Mouse (Mus musculus): ENCODE measurements around the gene Timm9. TPM values are rescaled to one million over a fixed set of nuclear protein-coding genes. Genes with fewer than 3 reads are reported as not detected.
A peak's percentile ranks its signal among the peaks of the same experiment; 100 is the strongest.

Gene Timm9
- polyA plus RNA-seq, 1 experiment, result 9.6 TPM

DNA sequence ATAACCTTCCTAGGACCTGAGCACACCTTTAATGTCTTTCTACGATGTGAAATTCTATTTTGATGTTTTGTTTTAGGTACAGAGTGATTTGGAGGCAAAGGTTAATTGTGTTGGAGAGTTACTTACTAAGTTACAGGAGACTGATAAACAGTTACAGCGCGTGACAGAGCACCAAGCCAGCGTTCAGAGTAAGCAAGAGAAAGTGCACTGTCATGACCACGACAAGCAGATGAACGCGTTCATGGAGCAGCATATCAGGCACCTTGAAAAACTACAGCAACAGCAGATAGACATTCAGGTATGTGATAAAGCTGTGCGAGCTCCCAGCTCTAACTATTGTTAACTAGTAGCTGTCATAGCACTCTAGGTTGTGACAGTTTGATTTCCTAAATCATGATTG is 13.7 kb upstream of the Timm9 start:
- Histone ChIP-seq H3K36me3 (ENCODE audit: control insufficient read depth, insufficient read depth, low read length) (no peaks in the 10 kb centered on the region; the same call in none of the 2 replicates), H3K27ac (ENCODE audit: control insufficient read depth, insufficient read depth, low read depth, low read length) (no peak overlapping the region), H3K4me1 (ENCODE audit: control insufficient read depth, insufficient read depth, low read length) (no peaks in the 10 kb centered on the region), H3K4me3 (ENCODE audit: control insufficient read depth, low read depth, low read length) (no peak overlapping the region), H3K27me3 (ENCODE audit: control insufficient read depth, insufficient read depth, low read length) (no peaks in the 10 kb centered on the region)
- TF ChIP-seq CTCF (IDR thresholded peaks at IDR 0.05; ENCODE audit: control insufficient read depth, insufficient read depth, insufficient replicate concordance, low read depth, low read length) (no peak), POLR2A (IDR thresholded peaks at IDR 0.05; ENCODE audit: control insufficient read depth, low read depth, low read length) (no peak)

DNA sequence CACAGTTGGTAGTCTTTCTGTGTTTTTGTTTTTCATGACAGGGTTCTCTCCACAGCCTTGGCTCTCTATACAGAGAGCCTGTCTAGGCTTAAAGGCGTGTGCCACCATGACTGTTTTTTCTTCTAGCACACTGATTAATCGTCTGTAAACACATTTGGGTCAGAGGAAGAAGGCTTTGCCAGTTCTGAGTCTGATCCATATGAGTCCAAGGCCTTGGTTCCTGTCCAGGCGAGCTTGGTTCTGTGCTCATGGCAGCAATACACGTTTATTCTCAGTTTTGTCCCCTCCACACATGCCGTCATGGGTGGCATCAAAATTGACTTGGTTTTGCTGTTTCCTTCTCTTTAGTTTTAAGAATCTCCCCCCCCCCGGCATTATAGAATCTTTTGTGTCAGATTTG is 13.0 kb upstream of the Timm9 start:
- TF ChIP-seq POLR2A (IDR thresholded peaks at IDR 0.05; ENCODE audit: control insufficient read depth, low read depth, low read length), result no peak
- no peak for TF ChIP-seq CTCF (IDR thresholded peaks at IDR 0.05; ENCODE audit: control insufficient read depth, insufficient read depth, insufficient replicate concordance, low read depth, low read length)
- H3K36me3 ChIP-seq (ENCODE audit: control insufficient read depth, insufficient read depth, low read length), result no peaks in the 10 kb centered on the region; the same call in none of the 2 replicates

DNA sequence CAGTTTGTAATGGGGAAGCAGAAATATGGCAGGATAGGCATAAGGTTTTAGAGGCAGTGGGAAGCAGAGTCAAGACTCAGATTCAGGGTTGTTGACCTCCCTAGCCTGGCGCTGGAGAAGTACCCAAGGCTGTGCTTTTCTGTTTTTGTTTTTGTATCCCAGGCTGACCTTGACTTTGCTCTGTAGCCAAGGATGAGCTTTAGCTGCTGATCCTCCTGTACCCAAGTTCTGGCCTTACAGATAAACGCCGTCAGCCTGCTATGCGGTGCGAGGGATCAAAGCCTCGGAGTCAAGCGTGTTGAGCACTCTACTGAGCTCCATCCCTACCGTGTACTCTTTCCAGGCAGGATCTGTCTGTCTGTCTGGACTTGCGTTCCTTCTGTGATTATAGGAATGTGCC is 12.3 kb upstream of the Timm9 start:
- Histone ChIP-seq H3K27me3 (ENCODE audit: control insufficient read depth, insufficient read depth, low read length) (no peaks in the 10 kb centered on the region), H3K27ac (ENCODE audit: control insufficient read depth, insufficient read depth, low read depth, low read length) (no peak overlapping the region), H3K4me3 (ENCODE audit: control insufficient read depth, low read depth, low read length) (no peak overlapping the region), H3K36me3 (ENCODE audit: control insufficient read depth, insufficient read depth, low read length) (no peaks in the 10 kb centered on the region; the same call in none of the 2 replicates), H3K4me1 (ENCODE audit: control insufficient read depth, insufficient read depth, low read length) (no peaks in the 10 kb centered on the region)
- TF ChIP-seq CTCF (IDR thresholded peaks at IDR 0.05; ENCODE audit: control insufficient read depth, insufficient read depth, insufficient replicate concordance, low read depth, low read length) (no peak), POLR2A (IDR thresholded peaks at IDR 0.05; ENCODE audit: control insufficient read depth, low read depth, low read length) (no peak)

More for the DNA sequence above, 13.0 kb upstream of the Timm9 start:
- Histone ChIP-seq H3K27me3 (ENCODE audit: control insufficient read depth, insufficient read depth, low read length) (no peaks in the 10 kb centered on the region), H3K4me3 (ENCODE audit: control insufficient read depth, low read depth, low read length) (no peak overlapping the region), H3K27ac (ENCODE audit: control insufficient read depth, insufficient read depth, low read depth, low read length) (no peak overlapping the region), H3K4me1 (ENCODE audit: control insufficient read depth, insufficient read depth, low read length) (no peaks in the 10 kb centered on the region)

DNA sequence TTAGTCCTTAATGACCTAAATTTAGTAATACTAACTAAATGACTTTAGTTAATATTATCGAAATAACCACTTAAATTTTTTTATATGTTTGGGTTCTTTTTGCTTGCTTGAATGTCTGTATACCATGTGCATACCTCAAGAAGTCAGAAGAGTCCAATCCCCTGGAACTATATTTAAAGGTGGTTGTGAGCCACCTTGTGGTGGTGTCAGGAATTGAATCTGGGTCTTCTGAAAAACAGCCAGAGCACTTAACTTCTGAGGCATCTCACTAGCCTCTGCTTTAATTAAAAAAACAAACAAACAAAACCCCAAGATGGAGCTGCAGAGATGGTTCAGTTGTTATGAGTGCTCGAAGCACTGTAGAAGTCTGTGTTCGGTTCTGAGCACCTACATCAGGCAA is 11.2 kb upstream of the Timm9 start:
- peaks cover 1% of the 10 kb centered on the region for H3K36me3 ChIP-seq (ENCODE audit: control insufficient read depth, insufficient read depth, low read length)
- TF ChIP-seq POLR2A (IDR thresholded peaks at IDR 0.05; ENCODE audit: control insufficient read depth, low read depth, low read length), result no peak
- no peak for TF ChIP-seq CTCF (IDR thresholded peaks at IDR 0.05; ENCODE audit: control insufficient read depth, insufficient read depth, insufficient replicate concordance, low read depth, low read length)

DNA sequence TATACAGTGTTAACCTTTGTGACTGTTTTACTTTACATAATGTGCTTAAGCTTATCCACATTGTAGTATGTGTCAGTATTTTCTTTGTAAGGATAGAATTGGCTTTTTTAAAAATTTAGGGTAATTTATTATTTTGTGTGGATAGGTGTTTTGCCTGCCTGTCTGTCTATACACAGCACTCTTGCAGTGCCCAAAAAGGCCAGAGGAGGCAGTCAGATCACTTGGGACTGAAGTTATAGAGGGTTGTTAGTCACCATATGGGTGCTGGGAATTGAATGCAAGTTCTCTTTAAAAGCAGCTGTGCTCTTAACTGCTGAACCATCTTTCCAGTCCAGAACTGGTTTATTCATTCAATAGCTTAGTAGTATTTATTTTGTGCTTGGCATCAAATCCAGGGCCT is 4.7 kb upstream of the Timm9 start:
- TF ChIP-seq POLR2A (IDR thresholded peaks at IDR 0.05; ENCODE audit: control insufficient read depth, low read depth, low read length), result no peak
- no peak for TF ChIP-seq CTCF (IDR thresholded peaks at IDR 0.05; ENCODE audit: control insufficient read depth, insufficient read depth, insufficient replicate concordance, low read depth, low read length)
- Histone ChIP-seq H3K36me3 (ENCODE audit: control insufficient read depth, insufficient read depth, low read length) (peaks cover 7% of the 10 kb centered on the region), H3K27me3 (ENCODE audit: control insufficient read depth, insufficient read depth, low read length) (no peaks in the 10 kb centered on the region), H3K4me1 (ENCODE audit: control insufficient read depth, insufficient read depth, low read length) (peaks cover 2% of the 10 kb centered on the region), H3K27ac (ENCODE audit: control insufficient read depth, insufficient read depth, low read depth, low read length) (no peak overlapping the region), H3K4me3 (ENCODE audit: control insufficient read depth, low read depth, low read length) (no peak overlapping the region)

More for the DNA sequence above, 11.2 kb upstream of the Timm9 start:
- Histone ChIP-seq H3K4me3 (ENCODE audit: control insufficient read depth, low read depth, low read length) (no peak overlapping the region), H3K27ac (ENCODE audit: control insufficient read depth, insufficient read depth, low read depth, low read length) (no peak overlapping the region), H3K27me3 (ENCODE audit: control insufficient read depth, insufficient read depth, low read length) (no peaks in the 10 kb centered on the region), H3K4me1 (ENCODE audit: control insufficient read depth, insufficient read depth, low read length) (no peaks in the 10 kb centered on the region)

DNA sequence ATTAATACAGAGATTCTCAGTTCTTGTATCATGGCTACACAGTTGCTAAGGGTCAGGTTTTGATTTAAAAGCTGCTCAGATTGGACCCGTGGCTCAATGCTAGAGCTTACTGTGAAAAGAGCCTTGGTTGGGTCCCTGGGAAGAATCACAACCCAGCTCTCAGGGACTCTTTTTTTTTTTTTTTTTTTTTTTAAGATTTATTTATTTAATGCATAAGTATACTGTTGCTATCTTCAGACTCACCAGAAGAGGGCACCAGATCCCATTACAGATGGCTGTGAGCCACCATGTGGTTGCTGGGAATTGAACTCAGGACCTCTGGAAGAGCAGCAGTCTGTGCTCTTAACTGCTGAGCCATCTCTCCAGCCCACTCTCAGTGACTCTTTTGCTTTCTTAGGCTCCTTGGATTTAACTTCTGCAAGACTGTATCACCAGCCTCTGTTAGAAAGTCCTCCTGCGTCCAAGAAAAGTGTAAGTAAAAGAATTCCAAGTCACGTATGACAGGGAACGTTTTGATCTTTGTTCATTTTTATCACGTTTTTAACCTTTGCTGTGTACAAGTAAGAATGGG is 2.9 kb upstream of the Timm9 start:
- H3K36me3 ChIP-seq (ENCODE audit: control insufficient read depth, insufficient read depth, low read length), result peaks cover 7% of the 10 kb centered on the region
- no peak overlapping the region for H3K4me3 ChIP-seq (ENCODE audit: control insufficient read depth, low read depth, low read length)
- peaks cover 2% of the 10 kb centered on the region for H3K4me1 ChIP-seq (ENCODE audit: control insufficient read depth, insufficient read depth, low read length)
- H3K27me3 ChIP-seq (ENCODE audit: control insufficient read depth, insufficient read depth, low read length), result no peaks in the 10 kb centered on the region
- TF ChIP-seq POLR2A (IDR thresholded peaks at IDR 0.05; ENCODE audit: control insufficient read depth, low read depth, low read length) (no peak), CTCF (IDR thresholded peaks at IDR 0.05; ENCODE audit: control insufficient read depth, insufficient read depth, insufficient replicate concordance, low read depth, low read length) (no peak)
- no peak overlapping the region for H3K27ac ChIP-seq (ENCODE audit: control insufficient read depth, insufficient read depth, low read depth, low read length)

DNA sequence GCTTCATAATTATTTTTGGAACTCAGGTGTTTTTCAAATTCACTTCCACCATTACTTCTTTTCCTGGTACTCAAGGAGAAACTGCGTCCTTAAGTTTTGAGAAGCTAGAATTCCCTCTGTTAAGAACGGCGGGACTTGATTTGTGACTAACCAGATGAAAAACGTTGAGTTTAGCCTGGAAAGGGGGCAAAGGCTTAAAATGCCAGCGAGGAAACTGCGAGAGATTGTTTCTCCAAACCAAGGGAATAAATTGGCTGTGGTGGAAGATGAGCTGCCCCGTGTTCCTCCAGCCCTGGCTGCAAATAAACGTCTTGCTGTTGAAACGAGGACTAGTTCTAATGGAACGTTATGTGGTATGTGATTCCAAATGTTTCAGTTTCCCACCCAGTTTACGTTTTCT is 1.2 kb upstream of the Timm9 start:
- peaks cover 5% of the 10 kb centered on the region for H3K36me3 ChIP-seq (ENCODE audit: control insufficient read depth, insufficient read depth, low read length)
- TF ChIP-seq POLR2A (IDR thresholded peaks at IDR 0.05; ENCODE audit: control insufficient read depth, low read depth, low read length) (no peak), CTCF (IDR thresholded peaks at IDR 0.05; ENCODE audit: control insufficient read depth, insufficient read depth, insufficient replicate concordance, low read depth, low read length) (no peak)
- peak overlapping the region; percentile 22; the same call in 1 of the 2 replicates for H3K27ac ChIP-seq (ENCODE audit: control insufficient read depth, insufficient read depth, low read depth, low read length)
- H3K4me3 ChIP-seq (ENCODE audit: control insufficient read depth, low read depth, low read length), result peak overlapping the region; percentile 83
- peaks cover 2% of the 10 kb centered on the region for H3K4me1 ChIP-seq (ENCODE audit: control insufficient read depth, insufficient read depth, low read length)
- H3K27me3 ChIP-seq (ENCODE audit: control insufficient read depth, insufficient read depth, low read length), result no peaks in the 10 kb centered on the region

All from testis, adult 2 months (tissue).